Mouse (Mus musculus): ENCODE data around the gene Grhl3. TPM values are rescaled to one million over a fixed set of nuclear protein-coding genes. Genes with fewer than 3 reads are reported as not detected.
A peak's percentile ranks its signal among the peaks of the same experiment; 100 is the strongest.

Grhl3 gene
- polyA plus RNA-seq, 1 experiment from 2014 or later = 3.2 TPM

GRCm38 (mm10) chr4:135493691-135494520 is 79.5 kb downstream of the Grhl3 start:
- peak overlapping the region; percentile 49; the same call in 1 of the 2 replicates for H3K9ac ChIP-seq (ENCODE audit: low read length)
- no peaks in the 10 kb centered on the region; the same call in 1 of the 2 replicates for H3K27me3 ChIP-seq (ENCODE audit: control insufficient read depth, insufficient read depth, low read length)
- peak; percentile 86 for DNase-seq (ENCODE audit: low spot score, missing footprints)
- peaks cover 13% of the 10 kb centered on the region; the same call in 1 of the 2 replicates for H3K4me1 ChIP-seq (ENCODE audit: control insufficient read depth, insufficient read depth, low read length)
- H3K4me2 ChIP-seq = peak overlapping the region; percentile 100
- peak overlapping the region; percentile 71 for H3K4me3 ChIP-seq (ENCODE audit: low read depth, low read length)
- ATAC-seq (ENCODE audit: low FRiP score) = 0 out of 2 replicates have a peak, but pooled peaks have one; percentile 11
- H3K9me3 ChIP-seq (ENCODE audit: control insufficient read depth, low read length) = no peaks in the 10 kb centered on the region
- no peaks in the 10 kb centered on the region for H3K36me3 ChIP-seq (ENCODE audit: control insufficient read depth, insufficient read depth, low read length)
- no peak overlapping the region for H3K27ac ChIP-seq (ENCODE audit: low read depth, low read length)
- 2% methylated on average over 33 of the region's 33 CpGs for WGBS

DNA sequence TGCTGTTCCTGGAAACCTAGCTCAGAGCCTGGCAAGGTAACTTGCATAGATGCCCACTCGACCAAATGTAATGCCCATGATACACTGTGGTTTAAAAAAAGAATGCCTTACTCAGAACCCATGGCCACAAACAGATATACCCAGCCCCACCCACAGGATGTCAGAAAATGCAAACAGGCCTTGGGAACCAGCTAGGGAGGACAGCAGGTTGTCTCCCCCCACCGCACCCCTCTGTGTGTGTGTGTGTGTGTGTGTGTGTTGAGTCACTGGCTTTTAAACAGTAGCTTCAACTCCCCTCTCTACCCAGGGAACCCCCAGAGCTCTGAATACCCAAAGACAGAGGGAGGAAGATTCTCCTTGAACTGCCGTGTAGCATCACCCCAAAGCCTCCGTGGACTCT is 80.2 kb downstream of the Grhl3 start:
- Histone ChIP-seq H3K27ac (ENCODE audit: low read depth, low read length) (no peak overlapping the region), H3K9me3 (ENCODE audit: control insufficient read depth, low read length) (no peaks in the 10 kb centered on the region), H3K9ac (ENCODE audit: low read length) (no peak overlapping the region), H3K36me3 (ENCODE audit: control insufficient read depth, insufficient read depth, low read length) (no peaks in the 10 kb centered on the region), H3K4me1 (ENCODE audit: control insufficient read depth, insufficient read depth, low read length) (peaks cover 13% of the 10 kb centered on the region; the same call in 1 of the 2 replicates), H3K4me2 (peak overlapping the region; percentile 100; the same call in 1 of the 2 replicates), H3K27me3 (ENCODE audit: control insufficient read depth, insufficient read depth, low read length) (no peaks in the 10 kb centered on the region; the same call in none of the 2 replicates), H3K4me3 (ENCODE audit: low read depth, low read length) (peak overlapping the region; percentile 71; the same call in 1 of the 2 replicates)
- no peak for DNase-seq (ENCODE audit: low spot score, missing footprints)
- WGBS = 54% methylated on average over 4 of the region's 4 CpGs
- no peak for ATAC-seq (ENCODE audit: low FRiP score)

Small RNA genes within 50 kb of the gene (microRNA-seq; reads per million reads assigned to microRNA genes)
- not detected for gene Gm25317

Other genes with a start within 250 kb of the Grhl3 start
- gene Srrm1, start 220.3 kb downstream of the Grhl3 start, polyA plus RNA-seq (2014; fragmentation: Nextera tagmentation; extraction: Ambion mirVana) = 225 and 257 TPM in 2 replicates
- 0.40 and 0.63 TPM in 2 replicates for gene Ncmap, start 175.4 kb downstream of the Grhl3 start, polyA plus RNA-seq (2014; fragmentation: Nextera tagmentation; extraction: Ambion mirVana)
- gene Rcan3, start 139.8 kb downstream of the Grhl3 start, polyA plus RNA-seq (2014; fragmentation: Nextera tagmentation; extraction: Ambion mirVana) = 7.0 and 9.1 TPM in 2 replicates
- gene Stpg1, start 78.8 kb downstream of the Grhl3 start, polyA plus RNA-seq (2014; fragmentation: Nextera tagmentation; extraction: Ambion mirVana) = 0.53 and 0.73 TPM in 2 replicates
- gene Nipal3, start 78.6 kb downstream of the Grhl3 start, polyA plus RNA-seq (2014; fragmentation: Nextera tagmentation; extraction: Ambion mirVana) = 2.6 and 4.2 TPM in 2 replicates
- gene Ifnlr1, start 112.7 kb upstream of the Grhl3 start, polyA plus RNA-seq (2014; fragmentation: Nextera tagmentation; extraction: Ambion mirVana) = 0.08 and 0.12 TPM in 2 replicates
- not detected in 2 replicates for gene Il22ra1, start 154.5 kb upstream of the Grhl3 start, polyA plus RNA-seq (2014; fragmentation: Nextera tagmentation; extraction: Ambion mirVana)
- 0.04 and 0.11 TPM in 2 replicates for gene Myom3, start 186.1 kb upstream of the Grhl3 start, polyA plus RNA-seq (2014; fragmentation: Nextera tagmentation; extraction: Ambion mirVana)

Data from midbrain, embryonic 11.5 days (tissue).